Mouse (Mus musculus) gastrocnemius, postnatal 36 days (tissue): ENCODE results near the gene Adamts12. TPM values are rescaled to one million over a fixed set of nuclear protein-coding genes. Genes with fewer than 3 reads are reported as not detected.

ENCODE experiments used
- DNase-seq, 2 experiments: peaks; one replicate each; pipeline ENCODE4 v3.0.0; 2022
- intact Hi-C: fragments of 180-260 bp; cut with DNase I; formaldehyde crosslinking; loops from one replicate; pipeline ENCODE4 v1.15.1; 2025
- total RNA-seq, 2 experiments: library from RNA; stranded (reverse); gene quantifications; 2 replicates each; pipeline ENCODE4 v1.2.3; 2021

Gene Adamts12
- total RNA-seq, 2 experiments from 2014 or later, result 4.8 to 6.4 TPM

DNA sequence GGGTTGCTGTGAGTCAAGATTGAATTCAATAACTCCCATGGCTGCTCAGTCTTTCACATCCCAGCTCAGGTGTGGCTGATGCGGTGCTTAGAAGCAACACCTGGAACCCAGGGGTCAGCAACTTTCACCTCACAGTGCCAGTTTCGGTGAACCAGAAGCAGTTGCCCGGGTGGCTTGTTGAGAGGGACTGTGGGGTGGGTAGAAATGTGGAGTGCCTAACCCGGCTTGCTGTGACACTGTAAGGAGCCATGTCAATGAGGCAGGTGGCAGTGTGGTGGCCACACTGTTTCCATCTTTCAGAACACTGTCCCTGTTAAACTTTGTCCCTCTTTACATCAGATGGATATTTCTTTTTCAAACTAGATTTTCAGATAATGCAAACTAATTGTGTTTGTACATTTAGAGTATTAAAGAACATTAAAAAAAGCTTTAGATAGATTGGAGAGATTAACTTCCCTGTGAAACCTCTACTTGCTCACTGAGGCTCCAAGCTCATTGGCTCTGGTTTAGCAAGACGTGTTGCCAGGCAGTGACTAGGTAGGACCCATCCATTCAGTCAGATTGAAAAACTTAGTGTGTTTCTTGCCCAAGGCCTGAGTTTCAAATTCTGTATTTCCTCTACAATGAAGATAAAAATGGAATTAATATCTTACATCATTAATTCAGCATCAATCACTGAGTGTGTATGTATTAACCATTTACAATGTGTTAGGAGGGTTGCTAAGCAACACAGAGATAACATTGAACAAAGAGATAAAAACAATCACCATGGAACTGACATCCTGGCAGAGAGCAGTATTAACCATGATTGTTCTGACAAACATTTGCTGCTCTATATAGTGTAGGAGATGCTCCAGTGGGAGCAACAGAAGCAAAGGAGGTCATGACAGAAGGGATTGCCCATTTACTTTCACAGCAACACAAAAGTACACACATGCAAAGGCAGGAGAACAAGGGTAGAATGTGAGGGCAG is 68.3 kb downstream of the Adamts12 start:
- intact Hi-C loops, result no loop called here
- no peak for DNase-seq

DNA sequence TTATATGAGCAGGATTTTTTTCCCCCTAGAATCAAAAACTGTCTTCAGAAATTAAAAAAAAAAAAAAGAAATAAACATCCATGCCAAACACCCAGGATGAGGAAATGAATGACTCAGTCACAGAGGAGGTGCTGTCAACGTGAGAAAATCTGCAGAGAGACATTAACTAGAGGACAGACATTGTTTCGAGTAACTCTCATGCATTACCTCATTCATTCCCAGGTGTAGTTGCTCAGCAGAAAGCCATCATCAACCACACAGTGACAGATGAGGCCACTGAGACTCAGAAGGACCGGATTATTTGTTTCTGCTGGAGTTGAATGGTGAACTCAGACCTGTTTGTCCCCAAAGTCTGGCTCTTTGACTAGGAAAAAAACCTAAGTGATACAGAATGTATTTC is 81.0 kb downstream of the Adamts12 start:
- DNase-seq, result no peak
- intact Hi-C loops, result no loop called here

DNA sequence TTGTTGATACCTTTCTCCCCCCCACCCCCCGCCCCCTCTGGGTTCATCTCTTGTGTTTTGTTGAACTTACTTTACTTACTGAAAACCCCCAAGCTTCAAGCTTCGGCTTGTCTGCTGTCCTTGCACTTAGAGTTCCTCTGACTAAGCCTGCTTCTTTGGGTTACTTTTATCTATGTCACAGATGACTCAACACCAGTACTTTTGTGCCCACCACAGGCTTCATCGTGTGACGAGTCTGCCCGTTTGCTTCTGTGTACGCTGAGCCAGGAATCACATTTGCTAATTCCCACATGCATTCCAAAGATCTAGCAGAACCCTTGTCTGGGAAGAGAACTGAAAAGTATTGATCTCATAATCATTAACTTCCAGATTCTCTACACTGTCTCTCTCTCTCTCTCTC is 94.8 kb downstream of the Adamts12 start:
- no peak for DNase-seq
- intact Hi-C loops, result no loop called here

DNA sequence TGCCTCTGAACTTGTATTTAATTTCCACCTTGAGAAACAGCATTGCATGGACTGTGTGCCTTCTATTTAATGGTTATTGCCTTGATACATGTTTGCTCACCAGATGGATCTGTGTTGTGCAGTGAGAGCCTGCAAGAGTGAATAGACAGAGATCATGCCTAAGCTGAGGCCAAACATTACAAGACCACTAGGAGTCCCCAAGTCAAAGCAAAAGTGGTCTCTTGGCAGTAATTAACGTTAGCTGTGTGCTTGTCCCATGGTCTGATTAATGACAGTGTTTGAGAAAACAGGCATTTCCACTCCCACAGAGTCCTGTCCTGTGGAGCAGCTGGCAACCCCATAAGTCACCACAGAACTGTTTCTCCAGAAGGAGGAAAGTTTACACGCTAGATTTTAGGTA is 96.2 kb downstream of the Adamts12 start:
- DNase-seq, result no peak
- intact Hi-C loops, result no loop called here

DNA sequence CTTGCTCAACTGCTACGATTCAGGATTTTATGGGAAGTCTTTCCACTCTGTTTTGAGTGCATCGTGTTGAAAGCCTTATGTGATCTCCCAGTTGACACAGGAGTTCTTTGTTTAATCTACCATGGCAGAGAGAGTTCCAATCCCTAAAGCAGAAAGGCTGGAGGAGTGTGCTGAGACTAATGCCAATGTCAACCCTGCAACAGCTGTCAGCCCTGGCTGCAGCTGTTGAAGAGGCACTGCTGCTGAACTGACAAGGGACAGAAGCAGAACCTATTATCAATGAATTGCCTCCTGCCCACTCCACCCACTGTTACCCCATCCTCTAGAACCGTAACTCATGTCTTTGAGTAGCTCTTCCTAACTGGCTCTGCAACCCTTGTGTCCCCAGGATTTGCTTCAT is 101.3 kb downstream of the Adamts12 start:
- DNase-seq, result no peak
- intact Hi-C loops, result no loop called here

DNA sequence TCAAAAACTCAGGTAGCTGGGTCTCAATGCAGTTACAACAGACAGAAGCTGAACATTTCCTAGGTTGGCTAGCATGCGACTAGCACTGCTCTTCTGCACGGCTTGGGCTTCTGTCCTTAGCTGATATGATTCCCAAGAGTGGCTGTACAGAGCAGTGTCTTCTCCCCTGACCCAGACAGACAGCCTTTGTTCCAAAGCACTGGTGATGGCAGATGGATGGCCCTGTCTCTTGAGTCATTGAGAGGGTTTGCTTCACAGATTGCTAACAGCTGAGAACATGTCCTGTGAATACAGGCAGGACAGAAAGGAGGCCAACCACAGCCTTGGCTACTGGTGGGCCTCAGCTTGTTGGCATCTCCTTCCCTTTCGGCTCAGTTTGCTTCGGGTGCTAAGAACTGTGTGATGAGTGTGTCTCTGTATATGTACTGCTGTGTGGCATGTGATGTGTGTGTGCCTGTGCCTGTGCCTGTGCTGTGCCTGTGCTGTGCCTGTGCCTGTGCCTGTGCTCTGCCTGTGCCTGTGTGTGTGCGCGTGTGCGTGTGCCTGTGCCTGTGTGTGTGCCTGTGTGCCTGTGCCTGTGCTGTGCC is 109.4 kb downstream of the Adamts12 start:
- intact Hi-C loops, result no loop called here
- DNase-seq, result no peak

DNA sequence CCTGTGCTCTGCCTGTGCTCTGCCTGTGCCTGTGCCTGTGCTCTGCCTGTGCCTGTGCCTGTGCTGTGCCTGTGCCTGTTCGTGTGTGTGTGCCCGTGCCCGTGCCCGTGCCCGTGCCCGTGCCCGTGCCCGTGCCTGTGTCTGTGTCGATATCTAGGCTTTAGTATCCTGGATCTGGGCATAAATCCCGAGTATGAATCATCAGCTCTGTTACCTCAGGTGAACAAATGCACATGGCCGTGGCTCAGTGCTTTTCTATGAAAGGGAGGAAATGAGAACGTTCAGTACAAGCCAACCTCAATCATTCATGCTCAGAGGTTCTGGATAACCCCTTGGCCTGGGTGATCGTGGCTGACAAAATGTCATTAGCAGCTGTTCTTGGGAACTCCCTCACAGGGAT is 110.3 kb downstream of the Adamts12 start:
- no peak for DNase-seq
- intact Hi-C loops, result no loop called here

DNA sequence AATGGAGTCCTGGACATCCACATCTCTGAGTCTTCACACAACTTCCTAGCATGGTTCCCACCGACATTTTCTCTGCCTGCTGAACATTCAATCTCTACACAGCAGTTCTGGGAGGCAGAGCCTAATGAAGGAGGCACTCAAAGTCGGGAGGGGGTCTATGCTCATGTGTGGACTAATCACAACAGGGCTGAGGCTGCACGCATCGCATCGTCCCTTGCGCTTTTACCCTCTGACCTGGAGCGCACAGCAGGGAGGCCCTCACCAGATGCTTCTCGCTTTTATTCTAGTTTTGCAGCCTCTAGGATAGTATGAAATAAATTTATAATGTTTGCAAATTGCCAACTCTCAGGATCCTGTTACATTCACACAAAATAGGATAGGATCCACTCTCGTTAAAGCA is 112.9 kb downstream of the Adamts12 start:
- intact Hi-C loops, result no loop called here
- no peak for DNase-seq

DNA sequence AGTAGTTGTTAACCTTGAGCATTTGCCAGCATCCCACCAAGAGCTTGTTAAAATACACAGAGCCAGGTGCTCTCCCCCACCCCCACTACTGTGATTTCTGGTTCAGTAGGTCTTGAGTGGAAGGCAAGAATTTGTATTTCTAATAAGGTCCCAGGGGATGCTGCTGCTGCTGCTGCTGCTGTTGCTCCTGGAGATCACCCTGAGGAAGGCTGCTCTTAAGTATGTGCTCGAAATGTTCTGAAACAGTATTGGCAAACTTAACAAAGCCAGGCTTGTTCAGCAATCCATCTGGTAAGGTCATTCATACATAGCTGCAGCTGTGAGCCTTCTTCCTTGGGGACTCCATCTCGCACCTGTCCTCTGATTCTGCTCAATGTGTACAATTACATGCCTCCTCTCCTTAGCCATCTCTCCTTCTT is 115.2 kb downstream of the Adamts12 start:
- intact Hi-C loops, result no loop called here

DNA sequence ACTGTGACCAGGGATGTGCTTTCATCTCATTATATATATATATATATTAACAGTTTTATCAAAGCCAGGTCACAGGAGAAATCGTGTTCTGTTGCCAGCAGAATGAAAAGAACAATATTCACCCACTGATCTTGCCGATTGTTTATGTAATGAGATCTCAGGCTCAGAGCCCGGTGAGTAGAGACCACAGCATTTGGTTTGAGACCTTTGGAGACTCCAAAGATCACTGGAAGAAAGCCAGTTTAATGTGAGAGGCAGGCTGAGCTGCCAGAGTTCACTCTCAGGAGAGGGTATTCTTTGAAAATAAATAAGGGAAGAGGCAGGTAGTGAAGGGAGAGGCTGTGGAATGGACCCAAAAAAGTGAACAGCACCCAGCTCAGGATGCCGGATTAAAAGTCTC is 122.1 kb downstream of the Adamts12 start:
- DNase-seq, result no peak
- intact Hi-C loops, result no loop called here

More for the DNA sequence above, 115.2 kb downstream of the Adamts12 start:
- DNase-seq, result no peak

DNA sequence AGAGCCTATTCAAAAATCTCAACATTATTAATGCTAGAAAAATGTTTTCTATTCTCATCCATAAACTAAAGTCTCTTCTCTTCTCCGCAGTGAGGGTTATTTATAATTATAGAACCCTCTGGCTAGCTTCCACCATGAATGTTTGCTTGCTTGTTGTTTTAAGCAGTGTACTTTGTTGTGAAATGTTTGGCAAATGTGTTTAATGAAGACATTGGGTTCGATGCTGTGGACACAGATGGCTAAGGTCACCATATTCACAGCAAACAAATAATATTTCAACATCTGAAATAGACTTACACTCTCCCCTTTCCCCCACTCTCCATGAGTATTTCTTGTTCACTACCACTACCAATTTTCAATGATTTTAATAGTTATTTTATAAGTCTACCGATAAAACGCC is 125.9 kb downstream of the Adamts12 start:
- intact Hi-C loops, result no loop called here
- DNase-seq, result no peak

DNA sequence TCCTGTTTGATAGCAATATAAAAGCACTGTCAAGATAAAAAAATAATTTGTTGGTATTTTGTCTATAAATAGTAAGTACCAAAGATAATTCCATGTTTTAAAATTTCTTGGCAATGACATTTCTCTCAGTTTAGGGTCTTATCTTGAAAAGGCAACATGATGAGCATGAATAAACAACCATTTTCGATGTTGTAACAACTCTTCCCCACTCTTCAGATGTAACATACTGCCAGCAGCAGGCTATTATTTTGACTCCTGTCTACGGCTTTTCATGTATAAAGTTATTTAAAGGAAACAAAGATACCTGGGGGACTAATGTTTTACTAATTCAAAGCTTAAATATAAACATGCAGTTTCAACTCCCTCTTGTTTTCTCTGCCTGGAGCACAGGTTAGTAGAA is 128.2 kb downstream of the Adamts12 start:
- intact Hi-C loops, result no loop called here
- no peak for DNase-seq

DNA sequence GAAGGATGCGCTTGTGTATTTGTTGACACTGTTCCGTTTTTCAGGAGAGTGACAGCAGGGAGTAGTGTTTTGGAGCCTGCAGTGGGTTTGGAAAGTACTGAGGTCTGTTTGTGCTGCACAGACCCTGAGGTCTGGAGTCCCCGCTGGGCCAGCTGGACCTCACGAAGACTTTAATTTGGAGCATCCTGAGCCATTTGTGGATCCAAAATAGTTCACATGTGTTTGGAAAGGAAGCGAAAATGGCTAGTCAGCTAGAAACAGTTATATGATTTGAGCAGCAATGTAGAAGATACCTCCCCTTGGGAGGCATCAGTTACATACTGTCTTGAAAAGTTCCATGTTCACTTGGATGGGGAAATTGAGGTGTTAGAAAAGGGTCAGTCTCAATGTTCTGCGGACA is 132.5 kb downstream of the Adamts12 start:
- DNase-seq, result no peak
- intact Hi-C loops, result no loop called here

DNA sequence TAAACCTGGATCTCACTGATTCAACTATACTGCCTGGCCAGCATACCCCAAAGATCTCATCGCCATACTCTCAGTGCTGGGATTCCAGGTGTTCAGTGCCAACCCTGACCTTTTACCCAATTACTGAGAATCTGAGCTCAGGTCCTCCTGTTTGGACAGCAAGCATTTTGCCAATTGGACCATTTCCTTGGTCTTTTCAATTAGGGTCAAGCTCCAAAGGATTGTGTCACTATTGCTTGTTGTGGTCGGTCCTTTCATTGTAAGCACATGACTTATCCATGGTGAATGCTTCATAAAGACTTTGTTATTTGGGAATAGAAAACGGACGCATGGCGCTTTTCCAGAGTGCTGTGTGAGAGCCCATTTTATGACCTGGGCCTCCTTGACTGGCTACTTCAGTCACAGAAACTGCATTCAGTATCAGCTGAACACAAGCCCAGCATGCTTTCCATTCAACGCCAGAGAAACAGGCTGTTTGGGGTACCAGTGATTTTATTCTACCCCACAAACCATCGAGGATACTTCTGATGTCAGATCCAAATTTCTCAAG is 133.7 kb downstream of the Adamts12 start:
- no peak for DNase-seq
- intact Hi-C loops, result no loop called here

DNA sequence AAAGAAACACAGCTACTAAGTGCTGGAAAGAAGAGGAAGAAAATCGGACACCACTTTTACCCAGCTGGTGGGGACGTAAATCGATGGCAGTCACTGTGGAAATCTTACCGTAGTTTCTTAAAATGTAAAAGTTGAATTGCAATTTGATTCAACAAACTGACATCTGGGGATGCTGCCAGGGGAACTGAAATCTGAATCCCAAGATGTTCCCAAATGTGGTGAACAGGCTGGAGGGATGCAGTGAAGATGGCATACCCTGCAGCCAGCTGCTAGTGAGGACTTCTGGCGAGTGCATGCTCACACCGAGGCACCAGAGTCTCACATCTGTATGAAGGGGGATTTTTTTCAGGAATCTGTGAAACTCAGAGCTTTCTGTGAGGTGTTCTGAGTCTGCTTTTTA is 138.5 kb downstream of the Adamts12 start:
- intact Hi-C loops, result no loop called here
- no peak for DNase-seq

DNA sequence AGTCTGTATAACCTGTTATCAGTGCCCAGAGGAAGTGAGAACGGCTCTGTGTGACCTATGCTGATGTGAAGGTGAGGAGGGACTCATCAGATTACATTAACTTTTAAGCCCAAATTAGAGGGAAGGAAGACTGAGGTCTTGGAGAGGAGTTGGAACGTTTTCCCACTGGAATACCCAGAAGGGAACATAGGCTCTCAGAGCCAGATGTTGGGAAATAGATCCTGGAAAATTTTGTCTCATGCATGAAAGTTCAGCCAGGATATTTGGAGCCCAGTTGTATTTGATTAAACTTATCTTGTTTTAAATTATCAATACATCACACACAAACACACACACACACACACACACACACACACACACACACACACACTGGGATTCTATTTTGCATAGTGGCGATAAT is 140.3 kb downstream of the Adamts12 start:
- intact Hi-C loops, result no loop called here
- no peak for DNase-seq

DNA sequence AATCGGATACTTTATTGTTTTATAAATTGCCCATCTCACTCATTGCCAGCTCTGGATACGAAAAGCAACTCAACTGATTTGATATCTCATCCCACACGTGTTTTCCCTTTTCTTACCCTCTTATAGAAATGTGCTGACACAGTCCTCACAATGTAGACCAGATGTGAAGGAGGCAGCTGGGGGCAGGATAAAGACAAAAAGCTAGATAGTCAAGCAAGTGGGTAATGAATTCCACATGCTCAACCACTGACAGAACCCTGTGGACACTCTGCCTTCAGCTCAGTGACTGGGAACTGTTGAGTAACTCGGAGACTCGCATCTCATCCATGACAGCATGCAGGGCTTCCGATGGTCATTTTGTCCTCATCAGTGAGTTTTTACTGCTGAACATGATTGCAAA is 146.4 kb downstream of the Adamts12 start:
- DNase-seq, result no peak
- intact Hi-C loops, result no loop called here

DNA sequence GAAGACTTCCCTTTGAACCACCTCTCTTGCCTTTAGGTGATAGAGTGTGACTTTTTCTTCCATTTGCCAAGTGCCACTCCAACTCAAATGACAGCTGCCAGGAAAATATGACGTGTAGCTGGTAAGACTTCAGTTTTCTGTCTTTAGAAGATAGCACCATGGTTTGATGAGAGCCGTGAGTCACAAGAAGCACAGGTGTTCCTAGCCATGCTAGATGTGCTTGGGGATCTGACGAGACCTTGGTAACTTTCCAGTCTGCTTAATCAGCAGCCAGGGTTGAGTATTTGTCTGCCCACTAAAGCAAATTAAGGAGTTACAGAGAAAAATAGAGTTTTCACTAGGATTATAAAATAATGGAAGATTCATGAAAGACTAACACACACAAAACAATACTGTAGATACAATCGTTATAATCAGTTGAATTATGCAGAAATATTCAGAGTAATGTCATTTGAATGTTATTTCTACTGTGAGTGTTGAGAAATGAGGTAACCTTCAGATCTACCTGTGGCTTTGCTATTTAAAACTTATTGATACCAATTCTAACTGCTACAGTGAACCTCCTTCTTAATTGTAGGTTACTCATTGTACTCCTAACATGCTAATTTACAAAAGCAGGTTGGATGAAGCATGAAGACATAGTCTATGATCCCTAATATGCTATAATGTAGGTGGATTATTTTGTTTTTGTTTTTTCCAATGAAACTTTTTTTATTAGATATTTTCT is 169.5 kb downstream of the Adamts12 start:
- DNase-seq, result no peak
- intact Hi-C loops, result no loop called here

DNA sequence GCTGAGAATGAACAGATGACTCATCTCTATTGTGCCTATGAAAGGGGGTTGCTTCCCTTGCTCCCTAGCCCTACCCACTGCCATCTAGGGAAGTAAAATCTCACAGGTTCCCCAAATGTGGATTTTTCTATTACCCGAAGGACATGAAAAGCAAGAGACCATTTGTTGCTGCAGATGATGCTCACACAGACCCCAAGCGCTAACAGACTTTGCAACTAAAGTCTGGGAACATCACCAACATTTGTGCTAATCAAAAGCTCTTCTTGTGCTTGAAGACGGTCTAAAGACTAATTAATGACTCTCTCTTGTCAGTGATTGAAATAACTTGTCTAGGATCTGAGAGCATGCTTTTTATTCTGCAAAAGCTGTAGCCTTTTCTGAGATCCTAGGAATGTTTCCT is 175.8 kb downstream of the Adamts12 start:
- intact Hi-C loops, result no loop called here
- DNase-seq, result no peak

DNA sequence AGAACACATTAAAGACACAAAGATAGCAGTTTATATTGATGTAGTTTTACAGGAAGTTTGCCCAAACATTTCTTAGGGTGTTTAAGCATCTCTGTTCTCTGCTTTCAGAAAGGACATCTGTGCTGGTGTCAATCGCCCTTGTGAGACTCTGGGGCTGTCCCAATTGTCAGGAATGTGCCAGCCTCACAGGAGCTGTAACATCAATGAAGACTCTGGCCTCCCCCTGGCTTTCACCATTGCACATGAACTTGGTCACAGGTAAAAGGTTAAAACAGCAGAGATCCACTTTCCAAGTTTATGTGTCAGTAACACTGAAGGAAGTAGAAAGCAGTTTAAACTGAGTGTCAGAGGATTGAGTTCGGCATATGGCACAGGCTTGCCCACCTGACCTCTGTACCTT is 176.7 kb downstream of the Adamts12 start:
- intact Hi-C loops, result no loop called here
- DNase-seq, result no peak

DNA sequence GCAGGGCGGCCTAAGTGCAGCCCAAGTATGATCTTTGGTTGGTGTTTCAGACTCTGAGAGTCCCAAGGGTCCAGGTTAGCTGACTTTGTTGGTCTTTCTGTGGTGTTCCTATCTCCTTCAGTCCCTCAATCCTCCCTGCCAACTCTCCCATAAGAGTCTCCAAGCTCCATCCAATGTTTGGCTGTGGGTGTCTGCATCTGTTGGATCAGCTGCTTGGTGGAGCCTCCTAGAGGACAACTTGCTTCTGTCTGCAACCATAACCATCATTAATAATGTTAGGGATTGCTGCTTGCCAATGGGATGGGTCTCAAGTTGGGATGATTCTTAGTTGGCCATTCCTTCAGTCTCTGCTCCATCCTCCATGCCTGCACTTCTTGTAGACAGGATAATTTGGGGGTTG is 181.8 kb downstream of the Adamts12 start:
- intact Hi-C loops, result no loop called here
- no peak for DNase-seq
